Mouse (Mus musculus) heart, adult 2 months (tissue): ENCODE results near the gene Pfdn4. TPM values are rescaled to one million over a fixed set of nuclear protein-coding genes. Genes with fewer than 3 reads are reported as not detected.
"Not testable (repeated sequence)": the region's sequence is repeated elsewhere in the genome, so short reads cannot be mapped to it uniquely, and the experiment has no call there.

Experiments
- DNase-seq, 2 experiments: peaks; one replicate each; pipeline ENCODE4 v3.0.0; 2021
- H3K27ac ChIP-seq: fragments of 200-600 bp; 2 replicates; pipeline ENCODE4 v1.8.1; 2022
- H3K27me3 ChIP-seq: fragments of 200-500 bp; 2 replicates; pipeline ENCODE4 v1.6.1; 2012; ENCODE audit warnings: mild to moderate bottlenecking, low read length, inconsistent platforms, mixed read lengths; ENCODE audit not compliant: control insufficient read depth, insufficient read depth
- H3K36me3 ChIP-seq: fragments of 200-500 bp; 2 replicates; pipeline ENCODE4 v1.6.1; 2012; ENCODE audit warnings: low read length, inconsistent platforms; ENCODE audit not compliant: control insufficient read depth, insufficient read depth
- H3K4me1 ChIP-seq: fragments of 200-500 bp; 2 replicates; pipeline ENCODE4 v1.6.1; 2011; ENCODE audit warnings: low read length; ENCODE audit not compliant: control insufficient read depth, insufficient read depth
- H3K4me3 ChIP-seq: fragments of 200-600 bp; 2 replicates; pipeline ENCODE4 v1.8.1; 2022
- H3K79me2 ChIP-seq: fragments of 200-500 bp; replicated peaks from 2 replicates; pipeline ENCODE4 v1.6.1; 2012; ENCODE audit warnings: mild to moderate bottlenecking, inconsistent platforms, low read length, moderate library complexity, mixed read lengths; ENCODE audit not compliant: control insufficient read depth, insufficient read depth
- H3K9ac ChIP-seq: fragments of 200-500 bp; 2 replicates; pipeline ENCODE4 v1.6.1; 2012; ENCODE audit warnings: low read depth, mild to moderate bottlenecking, control low read depth, inconsistent platforms, low read length, mixed read lengths
- CTCF ChIP-seq: fragments of 200-600 bp; IDR thresholded peaks from 2 replicates; pipeline ENCODE4 v1.8.1; 2022; ENCODE audit warnings: antibody characterized with exemption, mild to moderate bottlenecking, moderate library complexity
- EP300 ChIP-seq: fragments of 200-500 bp; IDR thresholded peaks from 2 replicates; pipeline ENCODE4 v1.6.1; 2011; ENCODE audit warnings: low read depth, low read length, control low read depth; ENCODE audit not compliant: insufficient read depth
- POLR2A ChIP-seq: fragments of 200-500 bp; IDR thresholded peaks from 2 replicates; pipeline ENCODE4 v1.6.1; 2011; ENCODE audit warnings: mild to moderate bottlenecking, low read depth, low read length, control low read depth; ENCODE audit not compliant: insufficient read depth
- WGBS: fragments of 180-500 bp; shearing (Covaris S2); methylation state at CpG from one replicate; pipeline ENCODE4 v1.1.7; 2018; 5-methylcytosine and 5-hydroxymethylcytosine counted together
- intact Hi-C: fragments of 180-260 bp; cut with DNase I; formaldehyde crosslinking; loops from one replicate; pipeline ENCODE4 v1.15.1; 2025
- long read RNA-seq: library from polyadenylated mRNA; stranded (forward); transcript quantifications from one replicate; pipeline ENCODE4 v2.0.0, GENCODE M21; 2021
- polyA plus RNA-seq: library from polyadenylated mRNA; depleted of rRNA; stranded (reverse); fragments of >200 nt; gene quantifications from 2 replicates; pipeline ENCODE4 v1.2.3, GENCODE M21; 2012; rRNA removed
- total RNA-seq, 2 experiments: library from RNA; stranded (reverse); gene quantifications; 2 replicates each; pipeline ENCODE4 v1.2.3; 2021

Pfdn4 gene
- total RNA-seq (10 to 100 TPM; 10.6 to 13.3 TPM), polyA plus RNA-seq (3.6 and 7.9 TPM in 2 replicates)
- long read RNA-seq, transcript Pfdn4-201 (4 exons, 935 nt), result major isoform, 6 of 7 reads
- long read RNA-seq, partial matches to known transcripts, result 0 of 7 reads
- long read RNA-seq, other reads (novel, unspliced or antisense), result 1 of 7 reads

GRCm38 (mm10) chr2:170496154-170496930 lies at the start of gene Pfdn4:
TSS of gene Pfdn4 (plus strand) at chr2:170496428.
- no peaks in the 10 kb centered on the region for H3K4me1 ChIP-seq
- intact Hi-C loops, result no loop called here
- no peak within 1 kb of the TSS for H3K9ac ChIP-seq
- no peak within 1 kb of the TSS for H3K4me3 ChIP-seq
- no peaks in the 10 kb centered on the region for H3K36me3 ChIP-seq
- WGBS, result 3% methylated on average over 46 of the region's 46 CpGs
- H3K27me3 ChIP-seq, result peaks cover 21% of the 10 kb centered on the region
- peak in 1 of 2 experiments; percentile 29 for DNase-seq
- H3K79me2 ChIP-seq, result no peaks in the 10 kb centered on the region
- TF ChIP-seq EP300 (no peak), POLR2A (no peak), CTCF (no peak)
- H3K27ac ChIP-seq, result no peak within 1 kb of the TSS

- 75% methylated on average over 5 of the region's 5 CpGs for WGBS
These were observed 49.3 kb upstream of the Pfdn4 start for GRCm38 (mm10) chr2:170446843-170447383.

GRCm38 (mm10) chr2:170447651-170448050 lies 48.6 kb upstream of the Pfdn4 start:
- intact Hi-C loops, result no loop called here
- Histone ChIP-seq H3K27ac (no peak overlapping the region), H3K27me3 (no peaks in the 10 kb centered on the region), H3K79me2 (no peaks in the 10 kb centered on the region), H3K9ac (no peak overlapping the region), H3K4me3 (no peak overlapping the region), H3K36me3 (no peaks in the 10 kb centered on the region), H3K4me1 (no peaks in the 10 kb centered on the region)
- 70% methylated on average over 10 of the region's 10 CpGs for WGBS
- no peak for TF ChIP-seq EP300
- TF ChIP-seq CTCF, result no peak
- TF ChIP-seq POLR2A, result no peak
- no peak for DNase-seq

More at GRCm38 (mm10) chr2:170446843-170447383, 49.3 kb upstream of the Pfdn4 start:
- DNase-seq, result no peak
- intact Hi-C loops, result no loop called here
- no peaks in the 10 kb centered on the region for H3K36me3 ChIP-seq
- no peak overlapping the region for H3K4me3 ChIP-seq
- H3K79me2 ChIP-seq, result no peaks in the 10 kb centered on the region
- no peaks in the 10 kb centered on the region for H3K4me1 ChIP-seq
- no peak for TF ChIP-seq POLR2A
- H3K27me3 ChIP-seq, result no peaks in the 10 kb centered on the region
- no peak overlapping the region for H3K9ac ChIP-seq
- H3K27ac ChIP-seq, result no peak overlapping the region

GRCm38 (mm10) chr2:170450933-170451332 lies 45.3 kb upstream of the Pfdn4 start:
- peak; percentile 60 to 84 for DNase-seq
- Histone ChIP-seq H3K79me2 (no peaks in the 10 kb centered on the region), H3K4me1 (no peaks in the 10 kb centered on the region), H3K27me3 (no peaks in the 10 kb centered on the region), H3K27ac (no peak overlapping the region), H3K4me3 (no peak overlapping the region), H3K36me3 (no peaks in the 10 kb centered on the region), H3K9ac (no peak overlapping the region)
- intact Hi-C loops, result loop anchor here (1.0 to 5.0 kb wide), 2 partner anchors 57 to 421 kb away; no protein-coding TSS in a partner anchor
- WGBS, result 7% methylated on average over 9 of the region's 9 CpGs
- TF ChIP-seq POLR2A (no peak), EP300 (peak; percentile 58; the same call in 1 of the 2 replicates), CTCF (peak; percentile 87)

- H3K36me3 ChIP-seq, H3K27ac ChIP-seq, H3K27me3 ChIP-seq, DNase-seq, H3K79me2 ChIP-seq, H3K9ac ChIP-seq, H3K4me1 ChIP-seq, H3K4me3 ChIP-seq: not testable (repeated sequence)
- intact Hi-C loops, result loop anchor here (5.0 kb wide), 1 partner anchor 418 kb away; no protein-coding TSS in a partner anchor
- 48% methylated on average over 4 of the region's 4 CpGs for WGBS
These were observed 42.4 kb upstream of the Pfdn4 start for GRCm38 (mm10) chr2:170453809-170454208.

- Histone ChIP-seq H3K4me1 (no peaks in the 10 kb centered on the region), H3K27me3 (no peaks in the 10 kb centered on the region; the same call in 1 of the 2 replicates), H3K79me2 (no peaks in the 10 kb centered on the region), H3K27ac (no peak overlapping the region), H3K36me3 (no peaks in the 10 kb centered on the region), H3K4me3 (no peak overlapping the region), H3K9ac (no peak overlapping the region)
- DNase-seq, result no peak
- WGBS, result 73% methylated on average over 10 of the region's 10 CpGs
- intact Hi-C loops, result no loop called here
- TF ChIP-seq POLR2A (no peak), CTCF (no peak), EP300 (no peak)
These were observed 37.0 kb upstream of the Pfdn4 start for GRCm38 (mm10) chr2:170459183-170459582.
